Mouse (Mus musculus) gastrocnemius, adult 2 months (tissue): Measurements from ENCODE around the gene Gm20388. TPM values are rescaled to one million over a fixed set of nuclear protein-coding genes. Genes with fewer than 3 reads are reported as not detected.

Experiments
- DNase-seq: peaks from one replicate; pipeline ENCODE4 v3.0.0; 2022
- H3K27ac ChIP-seq: fragments of 200-600 bp; 2 replicates; pipeline ENCODE4 v1.8.1; 2022; ENCODE audit warnings: mild to moderate bottlenecking
- H3K4me3 ChIP-seq: fragments of 200-600 bp; 2 replicates; pipeline ENCODE4 v1.8.1; 2022; ENCODE audit warnings: mild to moderate bottlenecking, moderate library complexity
- CTCF ChIP-seq: fragments of 200-600 bp; IDR thresholded peaks from 2 replicates; pipeline ENCODE4 v1.8.1; 2022; ENCODE audit warnings: antibody characterized with exemption, mild to moderate bottlenecking, moderate library complexity
- intact Hi-C: fragments of 180-260 bp; cut with DNase I; formaldehyde crosslinking; loops from one replicate; pipeline ENCODE4 v1.15.1; 2025
- total RNA-seq, 2 experiments: library from RNA; stranded (reverse); gene quantifications; 2 replicates each; pipeline ENCODE4 v1.2.3; 2021

Gene Gm20388
- total RNA-seq, 2 experiments from 2014 or later: 6.1 to 15.0 TPM

GRCm38 (mm10) chr8:121643384-121643783, 1732.7 kb downstream of the Gm20388 start:
- Histone ChIP-seq H3K27ac (peak overlapping the region; percentile 68), H3K4me3 (no peak overlapping the region)
- no peak for DNase-seq
- intact Hi-C loops: no loop called here
- TF ChIP-seq CTCF: no peak

GRCm38 (mm10) chr8:121647511-121648215, 1737.0 kb downstream of the Gm20388 start:
- TF ChIP-seq CTCF: no peak
- H3K4me3 ChIP-seq: no peak overlapping the region
- DNase-seq: no peak
- intact Hi-C loops: no loop called here
- peak overlapping the region; percentile 9; the same call in 1 of the 2 replicates for H3K27ac ChIP-seq

- intact Hi-C loops: no loop called here
- TF ChIP-seq CTCF: no peak
- H3K27ac ChIP-seq: peak overlapping the region; percentile 24
- no peak for DNase-seq
- H3K4me3 ChIP-seq: peak overlapping the region; percentile 28
Observed at GRCm38 (mm10) chr8:121648451-121648850, 1737.8 kb downstream of the Gm20388 start.

- no peak for TF ChIP-seq CTCF
- Histone ChIP-seq H3K4me3 (peak overlapping the region; percentile 90), H3K27ac (peak overlapping the region; percentile 86; the same call in 1 of the 2 replicates)
- intact Hi-C loops: no loop called here
- DNase-seq: no peak
Observed at GRCm38 (mm10) chr8:121649423-121649822, 1738.8 kb downstream of the Gm20388 start.

- peak overlapping the region; percentile 86; the same call in 1 of the 2 replicates for H3K27ac ChIP-seq
- DNase-seq: no peak
- TF ChIP-seq CTCF: no peak
- H3K4me3 ChIP-seq: peak overlapping the region; percentile 90
- intact Hi-C loops: loop anchor here (5.0 kb wide), 1 partner anchor 48 kb away; no protein-coding TSS in a partner anchor
Observed at GRCm38 (mm10) chr8:121649904-121650303, 1739.3 kb downstream of the Gm20388 start.

GRCm38 (mm10) chr8:121650389-121651307, 1740.0 kb downstream of the Gm20388 start:
- intact Hi-C loops: loop anchor here (5.0 kb wide), 1 partner anchor 48 kb away; no protein-coding TSS in a partner anchor
- H3K27ac ChIP-seq: peak overlapping the region; percentile 86; the same call in 1 of the 2 replicates
- peak overlapping the region; percentile 90 for H3K4me3 ChIP-seq
- DNase-seq: no peak
- no peak for TF ChIP-seq CTCF

GRCm38 (mm10) chr8:121651308-121651873, 1740.8 kb downstream of the Gm20388 start:
- intact Hi-C loops: loop anchor here (5.0 kb wide), 1 partner anchor 49 kb away; no protein-coding TSS in a partner anchor
- H3K4me3 ChIP-seq: peak overlapping the region; percentile 90
- DNase-seq: peak; percentile 56

GRCm38 (mm10) chr8:121651874-121652361, 1741.3 kb downstream of the Gm20388 start:
- Histone ChIP-seq H3K27ac (peak overlapping the region; percentile 86), H3K4me3 (peak overlapping the region; percentile 90)
- peak; percentile 76 for DNase-seq
- no peak for TF ChIP-seq CTCF
- intact Hi-C loops: loop anchor here (5.0 kb wide), 1 partner anchor 50 kb away; no protein-coding TSS in a partner anchor

More at GRCm38 (mm10) chr8:121651308-121651873, 1740.8 kb downstream of the Gm20388 start:
- peak overlapping the region; percentile 86 for H3K27ac ChIP-seq
- no peak for TF ChIP-seq CTCF

GRCm38 (mm10) chr8:121652774-121653323, 1742.2 kb downstream of the Gm20388 start, which contains the start of gene Zcchc14:
Gene Zcchc14 (minus strand): TSS chr8:121652901.
- peak within 1 kb of the TSS; percentile 90 for H3K4me3 ChIP-seq
- peak within 1 kb of the TSS; percentile 98 for H3K27ac ChIP-seq
- TF ChIP-seq CTCF: no peak
- intact Hi-C loops: loop anchor here (5.0 kb wide), 1 partner anchor 51 kb away; no protein-coding TSS in a partner anchor
- peak; percentile 100 for DNase-seq

GRCm38 (mm10) chr8:121653340-121654019, 1742.8 kb downstream of the Gm20388 start:
- intact Hi-C loops: loop anchor here (5.0 kb wide), 1 partner anchor 51 kb away; no protein-coding TSS in a partner anchor
- DNase-seq: peak; percentile 66
- H3K27ac ChIP-seq: peak overlapping the region; percentile 98
- no peak for TF ChIP-seq CTCF
- H3K4me3 ChIP-seq: peak overlapping the region; percentile 90

GRCm38 (mm10) chr8:121654131-121654530, 1743.5 kb downstream of the Gm20388 start:
- no peak for TF ChIP-seq CTCF

More at GRCm38 (mm10) chr8:121654131-121654530, 1743.5 kb downstream of the Gm20388 start:
- Histone ChIP-seq H3K4me3 (peak overlapping the region; percentile 90), H3K27ac (peak overlapping the region; percentile 98)
- intact Hi-C loops: loop anchor here (5.0 kb wide), 1 partner anchor 52 kb away; no protein-coding TSS in a partner anchor
- DNase-seq: no peak
